Mouse (Mus musculus): Measurements from ENCODE around the gene Glb1. TPM values are rescaled to one million over a fixed set of nuclear protein-coding genes. Genes with fewer than 3 reads are reported as not detected.

The Glb1 gene
- total RNA-seq, 1 experiment, result 36.0 TPM

DNA sequence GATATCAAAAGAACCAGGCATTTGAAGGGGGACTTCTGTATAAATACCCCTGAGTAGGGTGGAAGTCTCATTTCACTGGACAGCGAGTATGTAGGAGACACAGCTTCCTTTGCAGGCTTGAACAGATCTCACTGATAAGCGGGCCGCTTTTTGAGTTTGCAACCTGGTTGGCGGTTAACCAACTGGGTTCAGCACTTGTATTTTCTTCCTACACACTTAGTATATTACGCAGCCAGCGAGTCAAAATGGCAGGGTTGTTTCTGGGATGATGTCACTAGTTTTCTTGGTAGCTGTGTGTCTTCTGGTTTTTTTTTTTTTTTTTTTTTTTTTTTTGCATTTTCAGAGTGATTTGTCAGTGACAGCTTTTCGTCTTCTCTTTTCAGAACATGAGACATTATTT lies 20.9 kb downstream of the Glb1 start:
- peaks cover 9% of the 10 kb centered on the region for H3K9me3 ChIP-seq (ENCODE audit: control insufficient read depth, insufficient read depth, low read depth, low read length)
- no peak overlapping the region for H3K9ac ChIP-seq (ENCODE audit: insufficient read depth, low read depth, low read length, poor library complexity, severe bottlenecking)
- H3K36me3 ChIP-seq (ENCODE audit: control insufficient read depth, insufficient read depth, low read length, poor library complexity, severe bottlenecking), result peaks cover 38% of the 10 kb centered on the region
- no peak overlapping the region for H3K4me3 ChIP-seq (ENCODE audit: insufficient read depth in 1 of 2, low read depth in 1 of 2, low read length in 2 of 2, poor library complexity in 1 of 2, severe bottlenecking in 1 of 2)
- TF ChIP-seq MAFK (IDR thresholded peaks at IDR 0.05; ENCODE audit: insufficient read depth, low read depth, low read length), result no peak
- TF ChIP-seq HCFC1 (IDR thresholded peaks at IDR 0.05; ENCODE audit: borderline replicate concordance, insufficient read depth, low read length), result no peak
- TF ChIP-seq ZC3H11A (IDR thresholded peaks at IDR 0.05; ENCODE audit: borderline replicate concordance, low read depth, low read length), result no peak
- TF ChIP-seq CHD2 (IDR thresholded peaks at IDR 0.05; ENCODE audit: low read depth, low read length), result no peak
- no peak for TF ChIP-seq ZNF384 (IDR thresholded peaks at IDR 0.05; ENCODE audit: low read depth, low read length)
- H3K27ac ChIP-seq (ENCODE audit: insufficient read depth, low read depth, low read length, poor library complexity, severe bottlenecking), result no peak overlapping the region
- DNase-seq (ENCODE audit: low read depth, low spot score), result no peak
- H3K4me1 ChIP-seq (ENCODE audit: control insufficient read depth in 2 of 2, insufficient read depth in 2 of 2, low read length in 2 of 2, poor library complexity in 1 of 2), result peaks cover 0 to 3% of the 10 kb centered on the region in 2 experiments; a peak in 1 of 4 replicates
- in situ Hi-C loops (cut with MboI; ENCODE audit: low sequenced_read_pairs in 2 of 2, unreplicated experiment in 2 of 2), result no loop called here

DNA sequence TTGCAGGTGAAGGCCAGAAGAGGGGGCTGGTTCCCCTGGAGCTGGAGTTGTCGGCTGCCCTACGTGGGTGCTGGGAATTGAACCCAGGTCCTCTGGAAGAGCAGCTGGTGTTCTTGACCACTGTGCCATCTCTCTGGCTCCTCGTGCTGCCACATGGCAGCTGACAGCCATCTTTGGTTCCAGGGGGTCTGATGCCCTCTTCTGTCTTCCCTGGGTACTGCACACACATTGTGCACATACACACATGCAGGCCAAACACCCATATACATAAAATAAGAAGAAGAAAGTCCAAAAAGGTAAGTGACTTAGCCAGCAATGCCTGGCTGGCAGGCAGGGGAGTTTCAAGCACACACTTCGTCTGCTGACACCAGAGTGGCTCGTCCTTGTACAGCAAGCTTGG lies 24.7 kb downstream of the Glb1 start:
- Histone ChIP-seq H3K4me3 (ENCODE audit: insufficient read depth in 1 of 2, low read depth in 1 of 2, low read length in 2 of 2, poor library complexity in 1 of 2, severe bottlenecking in 1 of 2) (no peak overlapping the region), H3K9me3 (ENCODE audit: control insufficient read depth, insufficient read depth, low read depth, low read length) (no peaks in the 10 kb centered on the region), H3K4me1 (ENCODE audit: control insufficient read depth in 2 of 2, insufficient read depth in 2 of 2, low read length in 2 of 2, poor library complexity in 1 of 2) (peaks cover 0 to 9% of the 10 kb centered on the region in 2 experiments; a peak in 2 of 4 replicates), H3K9ac (ENCODE audit: insufficient read depth, low read depth, low read length, poor library complexity, severe bottlenecking) (no peak overlapping the region), H3K36me3 (ENCODE audit: control insufficient read depth, insufficient read depth, low read length, poor library complexity, severe bottlenecking) (peaks cover 28% of the 10 kb centered on the region), H3K27ac (ENCODE audit: insufficient read depth, low read depth, low read length, poor library complexity, severe bottlenecking) (no peak overlapping the region)
- DNase-seq (ENCODE audit: low read depth, low spot score), result no peak
- in situ Hi-C loops (cut with MboI; ENCODE audit: low sequenced_read_pairs in 2 of 2, unreplicated experiment in 2 of 2), result no loop called here
- TF ChIP-seq HCFC1 (IDR thresholded peaks at IDR 0.05; ENCODE audit: borderline replicate concordance, insufficient read depth, low read length) (no peak), CHD2 (IDR thresholded peaks at IDR 0.05; ENCODE audit: low read depth, low read length) (no peak), MAFK (IDR thresholded peaks at IDR 0.05; ENCODE audit: insufficient read depth, low read depth, low read length) (no peak), ZNF384 (IDR thresholded peaks at IDR 0.05; ENCODE audit: low read depth, low read length) (no peak)

DNA sequence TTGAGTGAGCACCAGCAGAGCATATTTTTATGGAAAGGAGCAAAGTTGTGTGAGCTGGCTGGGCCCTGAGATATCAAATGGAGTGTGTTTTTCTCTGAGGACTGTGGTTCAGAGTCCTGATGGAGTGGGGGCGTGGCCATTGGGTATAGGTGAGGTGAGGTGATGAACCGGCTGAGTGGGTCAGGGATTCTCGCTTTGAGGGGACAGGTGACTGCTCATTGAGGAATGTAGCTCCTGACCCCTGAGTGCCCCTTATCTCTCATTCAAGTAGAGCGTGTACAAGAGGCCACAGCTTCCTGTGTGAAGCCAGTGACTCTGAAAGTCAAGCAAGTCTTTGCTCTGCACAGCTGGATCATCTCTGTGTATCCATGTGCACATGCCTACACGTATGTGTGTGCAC lies 25.3 kb downstream of the Glb1 start:
- H3K4me3 ChIP-seq (ENCODE audit: insufficient read depth in 1 of 2, low read depth in 1 of 2, low read length in 2 of 2, poor library complexity in 1 of 2, severe bottlenecking in 1 of 2), result no peak overlapping the region
- no peak for TF ChIP-seq CHD2 (IDR thresholded peaks at IDR 0.05; ENCODE audit: low read depth, low read length)
- no peak for TF ChIP-seq ZC3H11A (IDR thresholded peaks at IDR 0.05; ENCODE audit: borderline replicate concordance, low read depth, low read length)
- TF ChIP-seq ZNF384 (IDR thresholded peaks at IDR 0.05; ENCODE audit: low read depth, low read length), result no peak
- TF ChIP-seq MAFK (IDR thresholded peaks at IDR 0.05; ENCODE audit: insufficient read depth, low read depth, low read length), result no peak
- TF ChIP-seq HCFC1 (IDR thresholded peaks at IDR 0.05; ENCODE audit: borderline replicate concordance, insufficient read depth, low read length), result no peak
- H3K9ac ChIP-seq (ENCODE audit: insufficient read depth, low read depth, low read length, poor library complexity, severe bottlenecking), result no peak overlapping the region
- H3K9me3 ChIP-seq (ENCODE audit: control insufficient read depth, insufficient read depth, low read depth, low read length), result no peaks in the 10 kb centered on the region
- peaks cover 0 to 9% of the 10 kb centered on the region in 2 experiments; a peak in 2 of 4 replicates for H3K4me1 ChIP-seq (ENCODE audit: control insufficient read depth in 2 of 2, insufficient read depth in 2 of 2, low read length in 2 of 2, poor library complexity in 1 of 2)
- in situ Hi-C loops (cut with MboI; ENCODE audit: low sequenced_read_pairs in 2 of 2, unreplicated experiment in 2 of 2), result no loop called here
- peaks cover 28% of the 10 kb centered on the region for H3K36me3 ChIP-seq (ENCODE audit: control insufficient read depth, insufficient read depth, low read length, poor library complexity, severe bottlenecking)
- H3K27ac ChIP-seq (ENCODE audit: insufficient read depth, low read depth, low read length, poor library complexity, severe bottlenecking), result no peak overlapping the region
- no peak for DNase-seq (ENCODE audit: low read depth, low spot score)

DNA sequence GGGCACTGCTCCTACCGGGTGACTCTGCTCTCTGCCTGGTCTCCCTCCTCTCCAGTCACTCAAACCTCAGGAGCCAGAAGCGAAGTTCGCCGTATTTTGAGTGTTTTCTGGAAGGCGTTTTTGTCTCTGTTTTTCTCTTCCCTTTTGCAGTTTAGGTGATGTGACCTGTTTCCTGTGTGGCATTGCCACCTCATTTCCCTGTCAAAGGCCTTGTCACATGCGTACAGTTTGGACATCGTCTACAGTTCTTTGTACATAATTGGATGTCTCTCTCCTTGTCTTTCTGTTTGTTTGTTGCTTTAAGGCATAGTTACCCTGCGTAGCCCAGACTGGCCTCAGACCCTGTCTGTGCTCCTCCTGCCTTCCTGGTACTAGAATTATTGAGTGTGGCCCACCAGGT lies 26.5 kb downstream of the Glb1 start:
- in situ Hi-C loops (cut with MboI; ENCODE audit: low sequenced_read_pairs in 2 of 2, unreplicated experiment in 2 of 2), result no loop called here
- Histone ChIP-seq H3K9ac (ENCODE audit: insufficient read depth, low read depth, low read length, poor library complexity, severe bottlenecking) (no peak overlapping the region), H3K36me3 (ENCODE audit: control insufficient read depth, insufficient read depth, low read length, poor library complexity, severe bottlenecking) (peaks cover 26% of the 10 kb centered on the region), H3K4me3 (ENCODE audit: insufficient read depth in 1 of 2, low read depth in 1 of 2, low read length in 2 of 2, poor library complexity in 1 of 2, severe bottlenecking in 1 of 2) (no peak overlapping the region), H3K4me1 (ENCODE audit: control insufficient read depth in 2 of 2, insufficient read depth in 2 of 2, low read length in 2 of 2, poor library complexity in 1 of 2) (peaks cover 0 to 9% of the 10 kb centered on the region in 2 experiments; a peak in 2 of 4 replicates), H3K27ac (ENCODE audit: insufficient read depth, low read depth, low read length, poor library complexity, severe bottlenecking) (no peak overlapping the region), H3K9me3 (ENCODE audit: control insufficient read depth, insufficient read depth, low read depth, low read length) (no peaks in the 10 kb centered on the region)
- no peak for TF ChIP-seq MAFK (IDR thresholded peaks at IDR 0.05; ENCODE audit: insufficient read depth, low read depth, low read length)
- no peak for TF ChIP-seq CHD2 (IDR thresholded peaks at IDR 0.05; ENCODE audit: low read depth, low read length)
- no peak for TF ChIP-seq HCFC1 (IDR thresholded peaks at IDR 0.05; ENCODE audit: borderline replicate concordance, insufficient read depth, low read length)
- no peak for DNase-seq (ENCODE audit: low read depth, low spot score)

All from ES-E14 (cell line).